Mouse (Mus musculus): Measurements from ENCODE around the gene Tmem251. TPM values are rescaled to one million over a fixed set of nuclear protein-coding genes. Genes with fewer than 3 reads are reported as not detected.

Gene Tmem251
- total RNA-seq (2021), result 1 to 10 TPM; 4.8 to 5.5 TPM

DNA sequence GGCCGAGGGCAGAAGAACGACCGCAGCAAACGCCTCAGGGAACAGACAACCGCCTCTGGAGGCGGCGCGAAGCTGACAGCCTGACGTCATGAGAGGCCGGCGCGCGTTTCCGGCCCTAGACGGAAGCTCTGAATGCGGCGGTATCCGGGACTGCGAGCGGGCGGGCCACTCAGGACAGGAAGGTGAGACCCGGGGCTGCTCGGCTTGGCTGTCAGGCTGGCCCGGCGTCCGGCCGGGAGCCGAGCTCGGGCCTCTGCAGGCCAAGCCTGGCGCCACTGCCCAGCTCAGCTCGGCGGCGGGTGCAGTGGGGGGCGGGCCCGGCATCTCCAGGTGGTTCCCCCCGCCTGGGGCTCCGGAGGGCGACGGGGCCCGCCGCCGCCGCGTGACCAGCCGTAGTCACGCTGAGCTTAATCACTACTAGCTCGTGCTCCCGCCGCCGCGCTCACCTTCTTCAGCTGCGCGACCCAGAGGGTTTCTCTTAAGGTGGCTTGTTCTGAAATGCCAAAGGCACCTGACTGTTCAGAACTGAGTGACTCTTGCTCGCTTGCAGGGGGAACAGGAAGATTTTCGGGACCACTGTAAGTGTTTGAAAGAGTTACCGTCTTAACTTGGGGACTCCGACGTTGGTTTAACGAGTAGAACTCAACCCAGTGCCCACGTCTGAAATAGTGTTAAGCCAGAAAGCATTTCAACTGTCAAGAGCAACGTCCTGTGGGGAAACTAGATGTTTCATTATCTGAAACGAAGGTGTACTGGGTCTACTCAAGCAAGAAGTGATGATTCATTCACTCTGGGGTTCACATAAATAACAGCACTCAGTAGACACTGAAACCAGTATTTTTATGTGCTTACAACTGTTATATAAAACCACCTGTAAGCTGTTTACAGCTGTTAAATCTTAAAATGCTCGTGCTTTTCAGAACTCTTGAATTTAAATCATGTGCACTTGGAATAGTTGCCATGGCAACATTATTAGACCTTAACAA is at the start of gene Tmem251, which contains the start of gene Moap1:
Tmem251 (plus strand) TSS at position 174 of the 986 bp plus-strand sequence.
Moap1 (minus strand) TSS at position 73 of the 986 bp plus-strand sequence.
- intact Hi-C loops (cut with DNase I), result loop anchor here (1.0 to 5.0 kb wide), 2 partner anchors 13 to 133 kb away; partner anchors contain the start of genes Btbd7, Gm28051, Gon7 and Ubr7
- peak; percentile 94 for DNase-seq

- no peak for DNase-seq
- intact Hi-C loops (cut with DNase I), result no loop called here
Observed at GRCm38 (mm10) chr12:102695369-102696239, 48.0 kb upstream of the Tmem251 start.

DNA sequence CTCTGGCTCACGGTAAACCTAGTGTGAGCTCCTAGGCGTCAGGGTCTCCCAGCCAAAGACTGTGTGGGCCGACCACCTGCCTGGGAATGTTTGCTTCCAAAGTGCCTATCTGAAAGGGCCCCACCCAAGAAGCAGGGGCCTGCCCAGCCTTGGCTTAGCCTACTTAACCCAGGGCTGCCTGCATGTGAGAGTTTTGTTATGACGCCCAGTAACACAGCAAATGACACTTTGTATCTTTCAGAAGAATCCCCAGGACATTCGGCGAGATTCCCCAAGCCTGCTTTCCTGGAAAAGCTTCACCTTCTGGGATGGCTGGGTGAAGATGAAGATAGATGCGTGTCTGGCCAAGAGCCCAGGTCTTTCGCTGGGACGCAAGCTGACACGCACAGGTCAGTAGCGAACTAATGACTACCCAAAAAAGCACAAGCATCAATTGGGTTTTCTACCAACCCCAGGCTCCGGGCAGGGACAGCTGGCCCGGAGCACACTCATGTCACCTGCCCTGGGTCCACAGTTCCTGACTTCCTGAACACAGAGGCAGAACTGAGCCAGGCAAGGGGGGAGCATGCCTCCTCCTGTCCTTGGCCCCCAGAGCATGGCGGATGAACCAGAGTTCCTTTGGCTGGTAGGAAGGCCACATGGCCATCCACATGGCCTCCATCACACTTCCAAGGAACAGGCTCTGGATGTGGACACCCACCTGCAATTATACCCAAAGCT is 46.8 kb upstream of the Tmem251 start:
- DNase-seq, result no peak
- intact Hi-C loops (cut with DNase I), result no loop called here

DNA sequence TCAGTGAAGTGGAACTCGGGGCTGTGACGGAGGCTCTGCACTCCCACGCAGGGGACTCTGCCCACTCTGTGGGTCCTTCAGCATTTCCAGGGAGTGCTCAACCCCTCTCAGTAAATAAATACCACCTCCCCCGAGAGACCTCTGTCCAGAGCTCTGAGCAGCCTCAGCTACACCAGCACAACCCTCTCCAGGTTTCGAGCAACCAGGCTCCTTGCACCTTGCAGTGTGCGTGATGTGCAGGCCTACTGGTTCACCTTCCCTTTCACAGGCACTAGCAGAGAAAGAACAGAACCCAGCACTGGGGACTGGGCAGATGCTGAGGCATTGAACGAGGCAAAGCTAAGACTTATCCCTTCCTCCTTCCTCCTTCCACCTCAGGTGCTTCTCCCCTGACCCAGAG is 46.2 kb upstream of the Tmem251 start:
- DNase-seq, result no peak
- intact Hi-C loops (cut with DNase I), result no loop called here

DNA sequence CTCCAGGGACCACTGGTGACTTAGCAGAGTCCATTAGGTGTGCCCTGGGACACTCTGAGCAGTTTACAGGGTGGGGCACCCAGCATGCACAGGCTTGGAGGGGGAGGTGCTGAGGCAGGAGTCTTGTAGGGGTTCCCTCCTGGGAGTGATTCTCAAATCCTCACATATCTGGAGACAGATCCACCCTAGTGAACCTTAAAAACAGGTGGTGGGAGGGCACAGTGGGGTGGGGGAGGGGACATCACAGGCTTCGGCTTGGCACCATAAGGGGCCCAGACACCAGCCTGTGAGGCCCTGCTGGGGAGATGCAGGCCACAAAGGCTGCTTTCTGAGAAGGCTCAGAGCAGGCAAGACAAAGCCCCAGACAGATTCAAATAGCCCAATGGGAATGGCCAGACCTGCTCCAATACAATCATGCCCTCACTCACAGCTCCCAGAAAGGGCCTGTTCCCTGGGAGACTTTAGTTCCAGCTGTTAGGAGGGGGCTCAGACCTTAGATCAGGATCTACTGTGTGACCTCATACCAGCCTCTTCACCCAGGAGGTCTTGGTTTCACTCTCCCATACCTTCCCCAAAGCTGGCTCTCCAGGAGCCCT is 45.4 kb upstream of the Tmem251 start:
- intact Hi-C loops (cut with DNase I), result no loop called here
- no peak for DNase-seq

- intact Hi-C loops (cut with DNase I), result no loop called here
Observed at GRCm38 (mm10) chr12:102699156-102699555, 44.4 kb upstream of the Tmem251 start.

GRCm38 (mm10) chr12:102700453-102700852 is 43.1 kb upstream of the Tmem251 start:
- intact Hi-C loops (cut with DNase I), result no loop called here

More at GRCm38 (mm10) chr12:102699156-102699555, 44.4 kb upstream of the Tmem251 start:
- no peak for DNase-seq

GRCm38 (mm10) chr12:102701691-102702207 is 41.8 kb upstream of the Tmem251 start:
- intact Hi-C loops (cut with DNase I), result no loop called here

More at GRCm38 (mm10) chr12:102700453-102700852, 43.1 kb upstream of the Tmem251 start:
- DNase-seq, result no peak

DNA sequence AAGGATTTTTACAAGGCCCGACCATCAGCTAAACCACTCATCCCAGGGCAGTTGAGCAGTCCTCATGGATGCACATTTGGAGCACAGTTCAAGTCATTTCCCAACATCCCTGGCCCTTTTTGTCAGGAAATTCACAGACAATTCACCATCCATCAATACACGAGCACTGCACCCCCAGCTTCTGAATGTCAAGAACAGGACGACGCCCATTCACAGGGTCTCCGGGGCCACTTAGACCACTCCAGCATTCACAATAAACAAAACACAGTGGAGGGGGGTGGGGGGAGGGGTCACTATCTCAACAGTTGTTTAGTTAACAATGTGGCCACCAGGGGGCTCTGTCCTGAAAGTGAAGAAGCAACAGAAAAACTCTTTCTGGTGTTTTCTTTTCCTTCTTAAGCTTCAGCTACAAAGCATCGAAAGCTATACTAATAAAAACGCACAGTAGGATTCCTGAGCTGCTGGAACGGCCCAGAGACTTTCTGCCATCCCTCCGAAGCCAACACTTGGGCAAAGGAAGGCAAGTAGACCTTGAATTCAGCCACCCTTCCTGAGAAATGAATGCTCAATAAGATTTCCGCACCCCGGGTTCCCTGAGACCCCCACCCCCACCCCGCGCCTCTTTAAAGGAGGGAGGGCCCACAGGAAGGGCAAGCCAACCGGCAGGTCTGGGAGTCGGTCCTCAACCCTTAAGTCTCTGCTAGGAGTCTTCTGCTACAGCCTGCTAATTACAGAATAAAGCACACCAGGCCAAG is 41.0 kb upstream of the Tmem251 start:
- peak; percentile 82 to 92 for DNase-seq
- intact Hi-C loops (cut with DNase I), result no loop called here

More at GRCm38 (mm10) chr12:102701691-102702207, 41.8 kb upstream of the Tmem251 start:
- no peak for DNase-seq

DNA sequence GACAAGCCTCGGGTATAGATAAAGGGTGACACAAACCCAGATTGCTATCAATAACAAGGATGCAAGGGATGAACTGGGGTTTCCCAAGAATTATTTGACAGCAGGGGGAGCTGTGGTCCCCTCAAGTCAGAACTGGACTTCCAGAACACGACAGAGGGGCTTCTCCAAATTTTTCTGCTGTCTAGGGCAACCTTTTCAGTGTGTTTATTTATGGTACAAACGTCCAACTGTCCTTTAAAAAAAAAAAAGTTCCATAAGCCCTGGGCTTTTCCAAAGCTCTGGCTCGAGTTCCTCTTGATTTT is 40.5 kb upstream of the Tmem251 start:
- peak in 1 of 2 experiments; percentile 53 for DNase-seq
- intact Hi-C loops (cut with DNase I), result no loop called here

DNA sequence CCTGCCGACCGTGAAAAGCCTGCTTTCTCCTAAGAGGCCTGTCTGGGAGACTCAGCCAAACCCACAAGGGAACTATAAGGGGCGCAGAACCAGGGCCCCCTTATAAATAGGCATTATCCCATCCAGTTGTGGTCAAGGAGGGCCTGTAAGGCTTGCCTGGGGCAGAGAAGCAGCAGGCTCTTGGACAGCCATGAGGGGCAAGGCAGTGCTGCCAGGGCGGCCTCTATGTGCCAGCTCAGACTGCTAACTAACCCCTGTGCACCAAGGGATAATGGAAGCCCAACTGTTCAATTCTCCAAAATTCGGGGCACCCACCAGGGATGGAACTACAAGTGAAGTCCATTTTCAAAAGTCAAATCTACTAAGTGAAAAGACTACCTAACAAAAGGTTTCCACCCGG is 40.1 kb upstream of the Tmem251 start:
- no peak for DNase-seq
- intact Hi-C loops (cut with DNase I), result no loop called here

DNA sequence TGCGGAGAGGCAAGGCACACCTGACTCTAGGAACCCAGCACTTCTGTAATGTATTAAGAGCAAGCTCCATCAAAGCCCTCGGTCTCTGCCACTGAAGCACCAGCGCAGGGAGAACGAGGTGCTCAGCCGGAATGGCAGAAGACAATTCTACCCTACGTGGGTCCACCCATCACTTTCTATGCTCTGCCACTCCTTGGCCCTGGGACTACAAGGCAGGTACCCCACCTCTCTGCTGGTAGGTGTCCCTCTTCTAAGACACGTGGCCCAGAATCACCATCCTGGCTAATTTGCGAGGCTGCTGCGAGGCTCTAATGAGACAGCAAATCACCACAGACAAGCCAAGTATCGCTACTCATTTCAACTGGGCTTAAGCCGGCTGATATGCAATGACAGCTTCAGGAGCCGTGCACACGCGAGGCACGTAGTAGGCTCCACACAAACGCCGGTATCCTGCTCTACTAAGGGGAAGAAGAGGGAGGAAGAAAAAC is 39.6 kb upstream of the Tmem251 start:
- intact Hi-C loops (cut with DNase I), result no loop called here
- DNase-seq, result no peak

- peak; percentile 56 for DNase-seq
- intact Hi-C loops (cut with DNase I), result loop anchor here (1.0 to 5.0 kb wide), 3 partner anchors 29 to 207 kb away; no protein-coding TSS in a partner anchor
Observed at GRCm38 (mm10) chr12:102704457-102705198, 38.9 kb upstream of the Tmem251 start, which contains the start of gene Itpk1. Itpk1 (minus strand) TSS chr12:102704930.

DNA sequence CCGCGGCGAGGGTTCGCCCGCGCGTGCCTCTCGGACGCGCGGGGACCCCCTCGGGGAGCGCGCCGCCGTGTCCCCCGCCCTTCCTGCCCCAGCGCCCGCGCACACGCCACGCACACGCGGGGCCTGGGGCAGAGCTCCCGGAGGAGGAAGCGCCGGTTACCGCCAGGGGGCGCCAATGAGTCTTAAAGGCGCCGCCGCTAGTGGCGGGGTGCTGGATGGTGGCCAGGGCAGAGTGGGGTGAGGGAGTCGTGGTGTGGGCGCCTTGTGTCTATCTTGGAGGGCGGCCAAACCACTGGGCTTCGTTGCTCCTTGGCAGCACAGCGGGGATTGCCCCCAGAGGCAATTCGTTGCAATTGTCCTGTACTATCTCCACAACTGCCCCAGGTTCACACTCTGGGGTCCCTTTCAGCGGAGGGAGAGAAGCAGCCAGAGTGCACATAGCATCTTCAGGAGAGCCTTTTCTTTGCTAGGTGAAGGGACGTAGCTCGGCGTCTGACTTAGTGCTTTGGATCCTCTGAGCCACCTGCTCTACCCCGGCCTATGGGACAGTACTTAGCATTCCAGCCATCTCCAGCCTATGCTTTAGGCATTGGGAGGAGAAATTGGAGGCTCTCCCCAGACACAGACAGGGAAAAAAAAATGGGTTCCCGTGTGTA is 38.2 kb upstream of the Tmem251 start:
- DNase-seq, result peak; percentile 83 to 91
- intact Hi-C loops (cut with DNase I), result loop anchor here (1.0 to 5.0 kb wide), 3 partner anchors 28 to 208 kb away; no protein-coding TSS in a partner anchor

DNA sequence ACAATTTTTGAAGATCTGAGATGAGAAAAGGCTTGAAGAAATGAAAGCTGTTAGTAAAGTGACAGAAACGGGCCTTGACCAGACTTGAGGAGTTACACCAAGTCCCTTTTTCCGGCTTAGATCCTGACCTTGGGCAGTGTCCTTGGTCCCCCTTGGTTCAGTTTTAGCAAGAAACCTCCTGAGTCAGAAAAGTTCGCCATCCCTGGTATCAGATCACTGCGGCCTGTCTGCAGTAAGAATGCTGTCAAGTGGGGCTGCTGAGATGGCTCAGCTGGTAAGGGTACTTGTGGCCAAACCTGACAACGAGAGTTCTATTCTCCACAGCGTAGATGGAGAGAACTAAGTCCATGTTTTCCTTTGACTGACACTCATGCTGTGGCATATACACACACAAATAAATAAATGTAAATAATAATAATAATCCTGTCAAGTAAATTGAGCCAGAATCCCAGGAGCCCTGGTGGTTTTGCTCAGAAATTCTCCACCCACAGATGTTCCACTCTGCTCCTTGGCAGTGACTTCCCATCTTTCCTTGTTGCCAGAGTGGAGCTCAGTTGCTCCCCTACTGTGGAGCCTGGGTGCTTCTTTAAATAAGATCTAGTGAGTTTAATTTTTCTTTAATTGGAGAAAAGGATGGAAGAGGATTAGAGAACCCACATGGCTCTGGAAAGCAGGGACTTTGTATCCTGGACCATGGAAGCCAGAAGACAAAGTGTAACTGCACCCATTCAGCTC is 37.5 kb upstream of the Tmem251 start:
- DNase-seq, result no peak
- intact Hi-C loops (cut with DNase I), result loop anchor here (1.0 to 5.0 kb wide), 3 partner anchors 27 to 209 kb away; no protein-coding TSS in a partner anchor

GRCm38 (mm10) chr12:102706833-102707463 is 36.6 kb upstream of the Tmem251 start:
- intact Hi-C loops (cut with DNase I), result loop anchor here (5.0 kb wide), 2 partner anchors 185 to 210 kb away; no protein-coding TSS in a partner anchor
- no peak for DNase-seq

Data from heart, postnatal 10 days (tissue).